Mouse (Mus musculus) forebrain, postnatal 0 days (tissue): ENCODE measurements around the gene Sphkap. TPM values are rescaled to one million over a fixed set of nuclear protein-coding genes. Genes with fewer than 3 reads are reported as not detected.

ENCODE experiments used
- ATAC-seq: fragments of 200-750 bp; cut with Nextera tagmentation; 2 replicates; pipeline ENCODE4 v1.8.0; 2017; ENCODE audit warnings: mild to moderate bottlenecking, moderate library complexity
- DNase-seq: peaks from one replicate; pipeline ENCODE4 v3.0.0-alpha.2; 2015
- H3K27ac ChIP-seq: fragments of 300-500 bp; sonication (generic); 2 replicates; pipeline ENCODE4 v1.5.1; 2014; ENCODE audit warnings: low read depth, mild to moderate bottlenecking, antibody characterized with exemption, low read length, moderate library complexity, mixed read lengths
- H3K27me3 ChIP-seq: fragments of 300-500 bp; sonication (generic); 2 replicates; pipeline ENCODE4 v1.6.1; 2014; ENCODE audit warnings: mild to moderate bottlenecking, low read length, mixed read lengths; ENCODE audit not compliant: insufficient read depth
- H3K36me3 ChIP-seq: fragments of 300-500 bp; sonication (generic); 2 replicates; pipeline ENCODE4 v1.6.1; 2014; ENCODE audit warnings: mild to moderate bottlenecking, moderate library complexity; ENCODE audit not compliant: insufficient read depth
- H3K4me1 ChIP-seq: fragments of 300-500 bp; sonication (generic); 2 replicates; pipeline ENCODE4 v1.6.1; 2014; ENCODE audit warnings: antibody characterized with exemption; ENCODE audit not compliant: insufficient read depth
- H3K4me2 ChIP-seq: fragments of 300-500 bp; sonication (generic); 2 replicates; pipeline ENCODE4 v1.6.1; 2014; ENCODE audit warnings: low read depth, mild to moderate bottlenecking, moderate library complexity
- H3K4me3 ChIP-seq: fragments of 300-500 bp; sonication (generic); 2 replicates; pipeline ENCODE4 v1.5.1; 2014; ENCODE audit warnings: low read depth, low read length, mixed read lengths
- H3K9ac ChIP-seq: fragments of 300-500 bp; sonication (generic); 2 replicates; pipeline ENCODE4 v1.6.1; 2014; ENCODE audit warnings: mild to moderate bottlenecking
- H3K9me3 ChIP-seq: fragments of 300-500 bp; sonication (generic); 2 replicates; pipeline ENCODE4 v1.6.1; 2016; ENCODE audit warnings: low read length
- CTCF ChIP-seq: sonication (generic); IDR thresholded peaks from 2 replicates; pipeline ENCODE4 v1.5.1; 2016; ENCODE audit warnings: antibody characterized with exemption, control low read depth, low read depth
- WGBS: fragments of 180-500 bp; shearing (Covaris S2); extraction: QIAGEN DNeasy Blood & Tissue Kit; methylation state at CpG from one replicate; pipeline ENCODE4 v1.1.7; 2014; 5-methylcytosine and 5-hydroxymethylcytosine counted together
- polyA plus RNA-seq: library from polyadenylated mRNA; unstranded; fragments of >200 nt; fragmentation: Nextera tagmentation; extraction: Ambion mirVana; gene quantifications from 2 replicates; pipeline ENCODE4 v1.2.1, GENCODE M21; 2015
- total RNA-seq: library from RNA; depleted of rRNA; stranded (reverse); fragments of >200 nt; gene quantifications from 2 replicates; pipeline ENCODE4 v1.2.3, GENCODE M21; 2014

The Sphkap gene
- total and polyA plus RNA-seq, 2 experiments from 2014 or later = 25.0 to 73.8 TPM

DNA sequence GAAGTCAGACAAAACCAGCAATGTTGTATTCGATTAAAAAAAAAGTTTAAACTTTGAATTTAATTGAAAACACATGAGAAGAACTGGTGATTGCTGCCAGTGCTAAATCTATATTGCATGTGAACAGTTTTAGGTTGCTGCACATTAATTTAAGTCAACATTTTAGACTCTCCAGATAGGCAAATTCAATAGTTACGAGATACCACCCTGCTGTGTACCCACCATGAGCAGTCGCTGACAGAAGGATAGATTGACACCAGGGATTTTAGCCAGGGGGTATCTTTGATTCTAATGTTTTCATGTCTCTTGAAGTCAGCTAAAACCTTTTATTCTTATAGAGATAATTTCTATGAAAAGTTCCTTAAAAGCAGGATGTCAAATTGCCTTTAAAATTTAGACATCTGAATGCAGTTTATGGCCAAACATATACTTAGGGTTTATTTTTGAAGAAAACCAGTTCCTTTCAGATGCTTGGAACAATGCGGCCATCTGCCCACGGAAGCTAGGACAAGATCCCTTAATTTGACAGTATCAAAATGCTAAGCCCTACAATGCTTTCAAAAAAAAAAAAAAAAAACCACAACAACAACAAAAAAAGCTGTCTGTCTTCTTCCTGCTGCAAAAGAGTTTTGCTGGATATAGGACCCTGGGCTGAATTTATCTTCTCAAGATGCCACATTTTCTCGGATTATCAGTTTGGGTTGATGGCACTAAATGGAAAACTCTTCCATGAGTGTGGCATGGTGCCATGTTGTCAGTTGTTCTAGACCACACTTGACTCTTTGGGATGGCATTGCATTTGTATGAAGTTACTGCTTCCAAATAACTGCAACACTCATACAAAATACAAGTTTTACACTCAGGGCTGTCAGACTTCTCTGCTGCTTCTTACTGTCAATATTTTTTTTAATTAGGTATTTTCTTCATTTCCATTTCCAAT, 110.6 kb downstream of the Sphkap start:
- Histone ChIP-seq H3K4me3 (no peak overlapping the region), H3K9me3 (no peaks in the 10 kb centered on the region), H3K27me3 (no peaks in the 10 kb centered on the region), H3K36me3 (no peaks in the 10 kb centered on the region), H3K9ac (no peak overlapping the region), H3K27ac (no peak overlapping the region), H3K4me2 (no peak overlapping the region), H3K4me1 (0 out of 2 replicates have a peak, but pooled peaks cover 4% of the 10 kb centered on the region)
- TF ChIP-seq CTCF = no peak
- peak; percentile 66 for DNase-seq
- peak; percentile 76 for ATAC-seq
- WGBS = 44% methylated on average over 6 of the region's 6 CpGs

- Histone ChIP-seq H3K27me3 (no peaks in the 10 kb centered on the region), H3K36me3 (no peaks in the 10 kb centered on the region), H3K4me1 (no peaks in the 10 kb centered on the region), H3K4me2 (no peak overlapping the region), H3K4me3 (no peak overlapping the region), H3K9me3 (no peaks in the 10 kb centered on the region), H3K27ac (no peak overlapping the region), H3K9ac (no peak overlapping the region)
- WGBS = 51% methylated on average over 7 of the region's 7 CpGs
- no peak for DNase-seq
- no peak for TF ChIP-seq CTCF
- ATAC-seq = no peak
These were observed 122.1 kb downstream of the Sphkap start for GRCm38 (mm10) chr1:83285866-83286265.

GRCm38 (mm10) chr1:83277044-83277443, 131.0 kb downstream of the Sphkap start:
- Histone ChIP-seq H3K4me2 (peak overlapping the region; percentile 13; the same call in 1 of the 2 replicates), H3K4me1 (peaks cover 5% of the 10 kb centered on the region; the same call in 1 of the 2 replicates), H3K9me3 (no peaks in the 10 kb centered on the region), H3K9ac (no peak overlapping the region), H3K27me3 (no peaks in the 10 kb centered on the region), H3K27ac (peak overlapping the region; percentile 83), H3K4me3 (no peak overlapping the region), H3K36me3 (no peaks in the 10 kb centered on the region)
- ATAC-seq = peak; percentile 95
- DNase-seq = peak; percentile 96
- no peak for TF ChIP-seq CTCF
- 22% methylated on average over 11 of the region's 11 CpGs for WGBS

DNA sequence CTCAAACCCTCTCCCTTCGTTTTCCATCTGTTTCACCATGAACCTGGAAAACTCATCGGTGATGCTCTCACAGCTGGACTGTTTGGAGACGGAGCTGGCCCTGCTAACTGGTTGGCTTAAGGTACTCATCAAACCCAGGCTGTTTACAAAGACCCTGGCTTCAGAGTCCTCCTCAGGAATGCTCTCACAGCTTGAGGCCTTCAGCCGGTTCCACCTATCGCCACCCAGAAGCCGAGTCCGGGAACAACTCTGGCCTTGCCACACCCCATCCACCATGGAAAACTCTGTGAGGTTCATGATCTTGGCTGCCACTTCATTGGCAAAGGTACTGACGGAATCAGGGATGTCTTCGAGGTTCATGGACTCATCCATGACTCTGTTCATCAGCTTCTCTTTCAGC, 131.4 kb downstream of the Sphkap start:
- no peaks in the 10 kb centered on the region for H3K9me3 ChIP-seq
- no peak; the same call in 1 of the 2 replicates for ATAC-seq
- H3K4me1 ChIP-seq = peaks cover 5% of the 10 kb centered on the region; the same call in 1 of the 2 replicates
- peak overlapping the region; percentile 83 for H3K27ac ChIP-seq
- DNase-seq = no peak
- no peak overlapping the region for H3K9ac ChIP-seq
- H3K4me2 ChIP-seq = peak overlapping the region; percentile 13; the same call in 1 of the 2 replicates
- H3K36me3 ChIP-seq = no peaks in the 10 kb centered on the region
- H3K27me3 ChIP-seq = no peaks in the 10 kb centered on the region
- 71% methylated on average over 9 of the region's 9 CpGs for WGBS
- TF ChIP-seq CTCF = no peak
- no peak overlapping the region for H3K4me3 ChIP-seq

DNA sequence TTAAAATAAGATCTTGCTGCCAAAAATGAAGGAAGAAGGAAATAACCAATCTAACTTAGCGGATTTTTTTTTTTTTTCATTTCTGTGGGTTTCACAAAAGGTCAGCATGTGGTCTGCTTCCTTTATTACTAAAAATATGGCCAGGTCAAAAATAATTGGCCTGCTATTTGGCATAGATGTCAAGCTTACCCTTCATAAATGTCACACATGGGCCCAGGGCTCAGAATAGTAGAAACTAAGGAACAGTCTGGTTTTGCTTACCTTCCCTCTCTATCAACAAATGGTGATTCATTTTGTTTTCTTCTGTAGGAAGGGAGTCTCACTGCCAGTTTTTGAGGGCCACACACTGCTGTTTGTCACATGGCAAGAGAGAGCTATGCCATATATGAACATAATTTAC, 156.3 kb downstream of the Sphkap start:
- H3K4me3 ChIP-seq = no peak overlapping the region
- WGBS = 93% methylated on average over 1 of the region's 1 CpGs

GRCm38 (mm10) chr1:83248235-83248746, 159.7 kb downstream of the Sphkap start:
- Histone ChIP-seq H3K4me1 (no peaks in the 10 kb centered on the region), H3K4me2 (no peak overlapping the region), H3K4me3 (no peak overlapping the region), H3K9me3 (no peaks in the 10 kb centered on the region), H3K27me3 (no peaks in the 10 kb centered on the region), H3K27ac (no peak overlapping the region), H3K36me3 (no peaks in the 10 kb centered on the region), H3K9ac (no peak overlapping the region)
- ATAC-seq (no peak), DNase-seq (no peak)
- WGBS = 81% methylated on average over 1 of the region's 1 CpGs
- no peak for TF ChIP-seq CTCF

More for the DNA sequence above, 156.3 kb downstream of the Sphkap start:
- H3K4me2 ChIP-seq = no peak overlapping the region
- no peak for ATAC-seq
- H3K9me3 ChIP-seq = no peaks in the 10 kb centered on the region
- H3K4me1 ChIP-seq = no peaks in the 10 kb centered on the region
- no peak for DNase-seq
- H3K27ac ChIP-seq = no peak overlapping the region
- H3K27me3 ChIP-seq = no peaks in the 10 kb centered on the region
- no peak overlapping the region for H3K9ac ChIP-seq
- TF ChIP-seq CTCF = no peak
- H3K36me3 ChIP-seq = 0 out of 2 replicates have a peak, but pooled peaks cover under 1% of the 10 kb centered on the region

DNA sequence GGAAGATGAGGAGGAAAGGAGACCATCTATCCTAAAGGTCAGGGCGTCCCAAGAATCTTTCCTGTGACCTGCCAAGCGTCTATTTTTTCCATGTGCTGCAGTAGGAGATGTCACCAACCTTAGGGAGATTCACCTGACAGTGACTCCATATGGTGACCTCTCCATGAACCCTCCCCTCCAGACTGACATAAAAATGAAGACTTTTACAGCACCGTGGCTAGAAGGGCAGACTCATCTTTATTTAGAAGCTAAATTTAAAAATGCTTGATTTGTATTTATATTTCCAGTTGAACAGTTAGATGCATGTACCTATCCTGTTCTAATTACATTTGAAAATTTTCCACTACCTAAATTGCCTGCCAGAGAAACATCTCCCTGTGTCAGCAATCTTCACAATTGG, 180.1 kb downstream of the Sphkap start:
- WGBS = 82% methylated on average over 3 of the region's 3 CpGs
- no peak for ATAC-seq

More for the DNA sequence above, 180.1 kb downstream of the Sphkap start:
- no peaks in the 10 kb centered on the region for H3K4me1 ChIP-seq
- H3K27ac ChIP-seq = no peak overlapping the region
- no peak overlapping the region for H3K4me2 ChIP-seq
- H3K27me3 ChIP-seq = no peaks in the 10 kb centered on the region
- no peaks in the 10 kb centered on the region for H3K9me3 ChIP-seq
- H3K4me3 ChIP-seq = no peak overlapping the region
- H3K36me3 ChIP-seq = no peaks in the 10 kb centered on the region
- no peak for DNase-seq
- H3K9ac ChIP-seq = no peak overlapping the region
- no peak for TF ChIP-seq CTCF
